Mouse (Mus musculus): Measurements from ENCODE around the gene Tbc1d25. TPM values are rescaled to one million over a fixed set of nuclear protein-coding genes. Genes with fewer than 3 reads are reported as not detected.

The Tbc1d25 gene
- polyA plus RNA-seq, 1 experiment: 6.7 TPM

GRCm38 (mm10) chrX:8207224-8207623, 31.2 kb upstream of the Tbc1d25 start:
- Histone ChIP-seq H3K27ac (ENCODE audit: insufficient read depth, low read length) (no peak overlapping the region), H3K4me3 (ENCODE audit: insufficient read depth, low read length) (no peak overlapping the region), H3K4me1 (ENCODE audit: control insufficient read depth, insufficient read depth, low read length) (no peaks in the 10 kb centered on the region)
- TF ChIP-seq POLR2A (IDR thresholded peaks at IDR 0.05; ENCODE audit: low read depth, low read length) (no peak), CTCF (IDR thresholded peaks at IDR 0.05; ENCODE audit: borderline replicate concordance, insufficient read depth, low read length) (no peak)

GRCm38 (mm10) chrX:8206694-8207197, 30.8 kb upstream of the Tbc1d25 start:
- TF ChIP-seq CTCF (IDR thresholded peaks at IDR 0.05; ENCODE audit: borderline replicate concordance, insufficient read depth, low read length) (no peak), POLR2A (IDR thresholded peaks at IDR 0.05; ENCODE audit: low read depth, low read length) (no peak)
- Histone ChIP-seq H3K4me1 (ENCODE audit: control insufficient read depth, insufficient read depth, low read length) (no peaks in the 10 kb centered on the region), H3K4me3 (ENCODE audit: insufficient read depth, low read length) (peak overlapping the region; percentile 50), H3K27ac (ENCODE audit: insufficient read depth, low read length) (no peak overlapping the region)

GRCm38 (mm10) chrX:8206015-8206693, 30.2 kb upstream of the Tbc1d25 start, which contains the start of gene Porcn:
Gene Porcn, minus strand, starts transcription at chrX:8206525.
- Histone ChIP-seq H3K4me3 (ENCODE audit: insufficient read depth, low read length) (peak within 1 kb of the TSS; percentile 50), H3K27ac (ENCODE audit: insufficient read depth, low read length) (no peak within 1 kb of the TSS), H3K4me1 (ENCODE audit: control insufficient read depth, insufficient read depth, low read length) (no peaks in the 10 kb centered on the region)
- peak; percentile 75 for TF ChIP-seq POLR2A (IDR thresholded peaks at IDR 0.05; ENCODE audit: low read depth, low read length)
- TF ChIP-seq CTCF (IDR thresholded peaks at IDR 0.05; ENCODE audit: borderline replicate concordance, insufficient read depth, low read length): no peak

DNA sequence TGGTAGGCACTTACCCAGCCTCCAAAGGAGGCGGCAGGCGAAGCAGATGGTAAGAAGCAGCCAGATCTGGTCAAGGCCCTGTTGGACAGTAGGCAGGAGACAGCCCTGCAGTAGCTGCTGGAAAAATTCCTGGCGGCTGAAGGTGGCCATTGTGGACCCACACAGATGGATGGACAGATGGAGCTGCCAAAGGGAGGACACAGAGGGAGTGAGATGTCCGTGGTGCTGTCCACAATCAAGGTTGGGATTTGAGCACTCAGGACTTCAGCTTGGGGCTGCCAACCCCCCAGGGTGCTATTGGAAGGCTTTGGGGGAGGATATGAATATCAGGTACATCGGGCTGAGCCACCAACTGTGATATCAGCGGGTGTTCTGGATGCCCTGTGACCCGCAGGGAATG, 29.6 kb upstream of the Tbc1d25 start:
- TF ChIP-seq CTCF (IDR thresholded peaks at IDR 0.05; ENCODE audit: borderline replicate concordance, insufficient read depth, low read length) (no peak), POLR2A (IDR thresholded peaks at IDR 0.05; ENCODE audit: low read depth, low read length) (no peak)
- Histone ChIP-seq H3K4me1 (ENCODE audit: control insufficient read depth, insufficient read depth, low read length) (no peaks in the 10 kb centered on the region), H3K27ac (ENCODE audit: insufficient read depth, low read length) (no peak overlapping the region), H3K4me3 (ENCODE audit: insufficient read depth, low read length) (0 out of 2 replicates have a peak overlapping the region, but pooled peaks have one; percentile 50)

- no peak overlapping the region for H3K4me3 ChIP-seq (ENCODE audit: insufficient read depth, low read length)
- no peak for TF ChIP-seq POLR2A (IDR thresholded peaks at IDR 0.05; ENCODE audit: low read depth, low read length)
- TF ChIP-seq CTCF (IDR thresholded peaks at IDR 0.05; ENCODE audit: borderline replicate concordance, insufficient read depth, low read length): no peak
Observed at GRCm38 (mm10) chrX:8205088-8205487, 29.1 kb upstream of the Tbc1d25 start.

DNA sequence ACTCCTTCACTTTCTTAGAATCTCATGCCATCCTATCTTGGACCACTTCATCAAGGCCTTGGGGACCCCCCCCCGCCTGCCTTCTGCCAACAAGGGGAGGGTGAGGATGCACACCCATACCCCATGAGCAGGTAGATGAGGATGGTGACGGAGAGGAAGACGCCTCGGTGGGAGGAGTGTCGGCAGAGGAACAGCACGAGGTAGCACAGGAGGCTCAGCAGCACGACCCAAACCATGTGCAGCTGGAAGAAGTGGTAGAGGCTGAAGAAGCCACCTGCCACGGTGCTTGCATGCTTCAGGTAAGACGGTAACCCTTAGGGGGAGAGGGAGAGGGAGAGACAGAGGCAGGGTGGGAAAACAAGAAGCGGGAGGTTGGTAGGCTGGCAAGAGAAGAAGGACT, 28.1 kb upstream of the Tbc1d25 start:
- H3K4me3 ChIP-seq (ENCODE audit: insufficient read depth, low read length): no peak overlapping the region
- TF ChIP-seq POLR2A (IDR thresholded peaks at IDR 0.05; ENCODE audit: low read depth, low read length): no peak
- no peak for TF ChIP-seq CTCF (IDR thresholded peaks at IDR 0.05; ENCODE audit: borderline replicate concordance, insufficient read depth, low read length)

More at GRCm38 (mm10) chrX:8205088-8205487, 29.1 kb upstream of the Tbc1d25 start:
- no peaks in the 10 kb centered on the region for H3K4me1 ChIP-seq (ENCODE audit: control insufficient read depth, insufficient read depth, low read length)
- no peak overlapping the region for H3K27ac ChIP-seq (ENCODE audit: insufficient read depth, low read length)

DNA sequence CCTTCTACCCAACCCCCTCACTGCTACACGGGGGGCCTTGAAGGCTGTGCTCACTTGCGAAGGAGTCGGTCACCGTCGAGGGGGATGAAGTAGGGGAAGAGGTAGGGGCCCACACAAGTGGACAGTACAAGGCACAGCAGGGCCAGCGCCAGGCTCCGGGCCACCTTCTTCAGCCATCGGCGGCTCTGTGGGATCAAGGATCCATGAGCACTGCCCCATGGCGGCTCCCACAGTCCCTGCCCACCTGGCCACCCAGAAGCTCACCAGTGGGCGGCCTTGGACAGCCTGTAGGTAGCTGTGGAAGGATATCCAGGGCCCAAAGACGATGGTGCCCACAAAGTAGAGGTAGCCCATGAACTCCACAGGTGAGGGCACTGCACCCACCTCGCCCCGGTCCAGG, 27.1 kb upstream of the Tbc1d25 start:
- Histone ChIP-seq H3K4me1 (ENCODE audit: control insufficient read depth, insufficient read depth, low read length) (no peaks in the 10 kb centered on the region), H3K4me3 (ENCODE audit: insufficient read depth, low read length) (no peak overlapping the region), H3K27ac (ENCODE audit: insufficient read depth, low read length) (no peak overlapping the region)
- no peak for TF ChIP-seq CTCF (IDR thresholded peaks at IDR 0.05; ENCODE audit: borderline replicate concordance, insufficient read depth, low read length)

More for the DNA sequence above, 28.1 kb upstream of the Tbc1d25 start:
- Histone ChIP-seq H3K27ac (ENCODE audit: insufficient read depth, low read length) (no peak overlapping the region), H3K4me1 (ENCODE audit: control insufficient read depth, insufficient read depth, low read length) (no peaks in the 10 kb centered on the region)

DNA sequence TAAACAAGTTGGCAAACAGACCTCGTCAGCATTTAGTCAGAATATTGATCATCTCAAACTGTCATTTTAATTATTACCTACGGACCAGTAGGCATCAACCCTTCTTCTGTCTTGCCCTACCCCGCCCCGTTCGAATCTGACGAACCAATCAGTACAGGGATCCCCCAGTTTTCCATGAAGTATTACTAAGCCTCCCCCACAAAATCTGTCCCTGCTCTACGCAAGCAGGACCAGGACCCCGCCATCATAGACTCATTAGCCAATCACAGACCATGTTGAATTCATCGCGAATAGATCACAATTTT, 17.4 kb upstream of the Tbc1d25 start, which contains the start of gene Ebp:
Gene Ebp (minus strand): TSS at position 94 of the 305 bp plus-strand sequence.
- H3K4me1 ChIP-seq (ENCODE audit: control insufficient read depth, insufficient read depth, low read length): no peaks in the 10 kb centered on the region; the same call in 1 of the 2 replicates
- no peak for TF ChIP-seq CTCF (IDR thresholded peaks at IDR 0.05; ENCODE audit: borderline replicate concordance, insufficient read depth, low read length)
- no peak for TF ChIP-seq POLR2A (IDR thresholded peaks at IDR 0.05; ENCODE audit: low read depth, low read length)
- peak within 1 kb of the TSS; percentile 74 for H3K4me3 ChIP-seq (ENCODE audit: insufficient read depth, low read length)
- no peak within 1 kb of the TSS for H3K27ac ChIP-seq (ENCODE audit: insufficient read depth, low read length)

- Histone ChIP-seq H3K27ac (ENCODE audit: insufficient read depth, low read length) (no peak overlapping the region), H3K4me1 (ENCODE audit: control insufficient read depth, insufficient read depth, low read length) (no peaks in the 10 kb centered on the region; the same call in 1 of the 2 replicates), H3K4me3 (ENCODE audit: insufficient read depth, low read length) (peak overlapping the region; percentile 74)
- no peak for TF ChIP-seq CTCF (IDR thresholded peaks at IDR 0.05; ENCODE audit: borderline replicate concordance, insufficient read depth, low read length)
- peak; percentile 79 for TF ChIP-seq POLR2A (IDR thresholded peaks at IDR 0.05; ENCODE audit: low read depth, low read length)
Observed at GRCm38 (mm10) chrX:8192640-8193418, 16.8 kb upstream of the Tbc1d25 start.

All from embryonic fibroblast, embryonic 13.5 days (primary cell).